Mouse (Mus musculus): ENCODE measurements around the gene Glra4. TPM values are rescaled to one million over a fixed set of nuclear protein-coding genes. Genes with fewer than 3 reads are reported as not detected.
"Not testable (repeated sequence)": the region's sequence is repeated elsewhere in the genome, so short reads cannot be mapped to it uniquely, and the experiment has no call there.

Glra4 gene
- total RNA-seq, 2 experiments from 2014 or later: not detected

DNA sequence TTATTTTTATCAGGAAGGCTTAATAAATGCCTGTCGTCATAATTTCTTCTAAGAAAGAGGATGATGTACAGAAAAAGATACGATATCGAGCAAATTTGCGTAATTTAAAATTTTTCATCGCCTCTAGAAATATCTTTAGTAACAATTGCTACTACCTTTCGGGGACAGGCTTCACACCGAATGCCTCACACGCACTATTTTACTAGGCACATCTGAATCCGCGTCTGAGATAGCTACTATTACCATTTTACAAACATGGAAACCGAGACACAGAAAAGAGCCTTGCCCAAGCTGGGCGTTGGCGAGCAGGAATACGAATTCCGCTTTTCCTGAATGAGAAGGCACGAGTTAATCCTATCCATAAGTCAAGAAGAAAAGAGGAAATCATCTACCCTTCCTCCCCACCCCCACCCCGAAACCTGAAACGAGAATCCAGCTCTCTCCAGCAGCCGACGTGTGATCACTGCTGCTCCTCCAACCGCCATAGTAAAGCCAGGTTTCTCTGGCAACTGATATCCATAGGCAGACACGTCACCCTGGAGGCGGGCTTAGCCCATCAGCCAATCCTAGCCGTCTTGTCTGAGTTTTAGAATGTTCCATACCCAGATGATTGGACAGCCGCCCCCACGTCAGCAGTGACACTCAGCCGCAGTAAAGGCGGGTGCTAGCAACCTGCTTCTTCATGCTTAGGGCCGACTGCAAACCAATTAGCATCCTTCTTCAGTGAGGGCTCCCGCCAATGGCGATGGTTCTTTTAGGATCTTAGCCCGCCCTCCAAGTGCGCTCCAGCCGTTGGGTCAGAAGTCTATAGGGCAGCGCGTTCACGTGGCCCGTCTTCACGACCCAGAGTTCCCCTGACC lies 38.9 kb downstream of the Glra4 start:
- peak; percentile 86 to 87 for DNase-seq
- intact Hi-C loops (cut with DNase I): loop anchor here (5.0 kb wide), 1 partner anchor 81 kb away; the partner anchor contains the start of gene Plp1

GRCm38 (mm10) chrX:136740087-136740790 lies 39.7 kb downstream of the Glra4 start:
- DNase-seq: no peak
- intact Hi-C loops (cut with DNase I): loop anchor here (5.0 kb wide), 1 partner anchor 82 kb away; the partner anchor contains the start of gene Plp1

DNA sequence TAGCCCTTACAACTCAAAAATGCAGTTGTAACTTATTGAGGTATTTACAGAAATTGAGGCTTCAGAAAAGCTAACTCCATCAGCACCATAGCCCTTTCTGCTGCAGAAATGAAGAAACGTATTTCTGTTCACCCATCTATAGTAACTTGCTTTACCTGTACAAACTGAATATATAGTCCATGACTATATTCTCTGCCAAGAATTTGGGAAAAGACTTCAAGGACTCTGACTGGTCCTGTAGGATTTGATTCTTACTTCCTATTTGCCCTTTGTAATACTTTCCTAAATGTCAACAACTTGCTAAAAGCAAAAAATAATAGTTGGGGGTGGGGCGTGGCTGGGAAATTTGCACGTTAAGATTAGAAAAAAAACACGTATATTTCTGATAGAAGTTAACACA lies 47.9 kb downstream of the Glra4 start:
- intact Hi-C loops (cut with DNase I): no loop called here
- no peak for DNase-seq

GRCm38 (mm10) chrX:136714742-136715474 lies 65.0 kb downstream of the Glra4 start:
- DNase-seq; intact Hi-C loops (cut with DNase I): not testable (repeated sequence)

GRCm38 (mm10) chrX:136708782-136709181 lies 71.2 kb downstream of the Glra4 start:
- DNase-seq: peak in 1 of 2 experiments; percentile 6
- intact Hi-C loops (cut with DNase I): no loop called here

DNA sequence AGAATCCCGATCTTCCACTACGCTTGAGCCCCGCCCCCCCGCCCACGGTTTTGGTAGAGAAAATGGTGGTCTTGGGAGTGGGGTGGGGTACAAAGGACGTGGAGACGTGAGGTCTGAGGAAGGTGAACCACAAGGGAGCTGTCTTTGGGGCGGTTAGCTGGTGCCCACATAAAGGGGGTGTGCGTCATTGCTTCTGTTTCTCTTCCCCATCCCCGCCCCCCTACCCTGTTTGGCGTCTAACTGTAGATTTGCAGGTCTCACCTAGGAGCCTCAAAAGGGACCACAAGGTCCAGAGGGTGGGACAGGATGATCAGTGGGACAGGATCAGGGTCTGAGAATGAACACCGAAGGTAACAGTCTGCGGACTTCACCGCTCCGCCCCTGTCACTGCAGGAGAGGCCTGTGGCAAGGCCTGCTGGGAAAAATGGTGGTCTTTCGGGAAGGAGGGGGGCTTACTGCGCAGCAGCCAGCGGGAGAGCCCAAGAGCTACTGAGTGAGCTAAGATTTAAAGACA lies 71.7 kb downstream of the Glra4 start:
- DNase-seq: peak; percentile 14 to 32
- intact Hi-C loops (cut with DNase I): no loop called here

Other genes with a start within 250 kb of the Glra4 start
- gene Kir3dl2, start 236.1 kb downstream of the Glra4 start, total RNA-seq (2021): not detected
- under 1 TPM; 0.37 to 0.81 TPM for gene Tceal3, start 189.3 kb downstream of the Glra4 start, total RNA-seq (2021)
- 1 to 10 TPM; 3.9 to 4.4 TPM for gene Tceal1, start 72.2 kb downstream of the Glra4 start, total RNA-seq (2021)
- gene Morf4l2, start 36.5 kb downstream of the Glra4 start, total RNA-seq (2021): 100 to 1,000 TPM in 1 of 2 experiments, 10 to 100 TPM in 1; 98.8 to 113 TPM
- gene Plp1, start 42.5 kb upstream of the Glra4 start, total RNA-seq (2021): 1 to 10 TPM; 3.4 to 4.4 TPM
- gene Rab9b, start 88.6 kb upstream of the Glra4 start, total RNA-seq (2021): under 1 TPM in 1 of 2 experiments, not detected in 1; 0.15 TPM
- not detected for gene H2bfm, start 147.2 kb upstream of the Glra4 start, total RNA-seq (2021)
- 1 to 10 TPM; 1.6 to 3.2 TPM for gene Tmsb15b2, start 195.4 kb upstream of the Glra4 start, total RNA-seq (2021)
- gene Tmsb15l, start 196.7 kb upstream of the Glra4 start, total RNA-seq (2021): under 1 TPM; 0.48 to 0.49 TPM
- under 1 TPM in 1 of 2 experiments, not detected in 1; 0.93 TPM for gene Tmsb15b1, start 196.7 kb upstream of the Glra4 start, total RNA-seq (2021)
- gene Zcchc18, start 213.0 kb upstream of the Glra4 start, total RNA-seq (2021): under 1 TPM in 1 of 2 experiments, not detected in 1; 0.10 TPM

Data from heart, postnatal 14 days (tissue).